Mouse (Mus musculus): ENCODE measurements around the gene Zfp598.

Gene Zfp598

DNA sequence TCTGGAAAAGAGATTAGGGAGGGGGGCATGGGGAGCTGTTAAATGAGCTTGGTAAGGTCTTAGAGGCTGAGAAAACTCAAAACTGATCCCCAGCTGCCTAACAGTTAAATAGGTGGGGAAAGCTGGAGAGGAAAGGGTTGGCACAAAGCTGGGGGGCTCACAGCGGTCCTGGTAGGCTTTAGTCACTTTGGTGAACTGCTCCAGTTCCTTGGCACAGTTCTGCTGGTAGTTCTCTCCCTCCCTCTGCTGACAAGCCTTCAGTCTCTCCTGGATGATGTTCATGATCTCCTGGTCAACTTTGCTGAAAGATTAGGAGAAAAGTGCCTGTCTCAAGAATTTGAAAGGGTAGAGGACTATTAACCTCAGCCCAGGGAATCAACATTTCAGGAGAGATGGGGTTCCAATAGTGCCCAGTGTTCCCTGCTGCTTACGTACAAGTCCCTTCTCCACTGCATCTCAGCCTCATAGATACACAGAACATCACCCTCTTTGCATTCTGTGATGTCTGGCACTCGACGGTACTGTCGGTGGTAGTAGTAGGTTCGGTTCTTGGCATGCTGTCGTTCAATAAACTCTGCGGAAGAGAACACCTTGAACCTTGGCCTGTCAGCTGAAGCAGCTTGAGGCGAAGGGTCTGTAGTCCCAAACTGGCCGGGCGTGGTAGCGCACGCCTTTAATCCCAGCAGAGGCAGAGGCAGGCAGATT, 52.9 kb downstream of the Zfp598 start:
- DNase-seq (ENCODE audit: low read depth) = no peak

DNA sequence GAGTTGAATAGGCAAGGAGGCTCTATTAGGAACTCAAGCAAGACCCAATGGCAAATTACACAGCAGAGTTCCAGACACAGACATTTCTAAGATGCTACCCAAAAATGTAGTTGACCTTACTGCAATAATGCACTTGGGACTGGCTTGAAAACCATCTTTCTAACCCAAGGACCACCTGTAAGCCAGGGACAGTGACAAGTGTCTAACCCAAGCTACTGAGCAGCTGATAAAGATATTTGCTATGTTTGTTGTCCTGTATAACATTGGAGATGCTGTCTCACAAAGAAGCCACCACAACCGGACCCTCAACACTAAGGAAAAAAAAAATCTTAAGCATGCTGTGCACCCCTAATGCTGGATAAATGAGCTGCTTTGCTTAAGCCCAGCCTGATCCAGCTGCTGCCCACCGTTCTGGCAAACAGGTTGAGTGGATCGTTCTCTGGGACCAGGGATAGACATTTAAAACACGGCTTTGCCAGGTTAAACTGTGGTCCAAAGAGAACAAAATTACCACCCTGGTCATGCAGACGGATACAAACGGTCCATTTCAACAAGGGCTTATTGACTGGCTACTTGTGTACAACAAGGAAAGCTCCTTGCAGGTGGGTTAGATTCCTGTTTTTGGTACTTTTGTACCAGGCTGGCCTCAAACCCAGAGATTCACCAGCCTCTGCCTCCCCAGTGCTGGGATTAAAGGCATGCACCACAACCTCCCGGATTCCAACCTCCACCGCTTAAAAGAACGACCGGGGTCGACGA, 53.8 kb downstream of the Zfp598 start:
- peak; percentile 38 for DNase-seq (ENCODE audit: low read depth)

DNA sequence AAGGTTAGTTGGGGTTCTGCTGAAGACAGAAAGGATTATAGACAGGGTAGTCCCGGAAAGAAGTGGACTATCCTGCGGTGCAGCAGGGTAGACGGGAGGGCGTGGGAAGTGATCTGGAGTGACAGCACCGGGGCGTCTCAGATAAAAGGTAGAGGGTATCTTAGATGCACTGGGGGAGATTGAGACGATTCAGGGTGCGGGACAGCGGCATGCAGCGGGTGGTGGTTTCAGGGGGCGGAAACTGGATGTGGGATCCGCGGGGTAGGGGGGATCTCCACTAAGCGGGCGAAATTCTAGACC, 54.3 kb downstream of the Zfp598 start:
- DNase-seq (ENCODE audit: low read depth) = no peak

DNA sequence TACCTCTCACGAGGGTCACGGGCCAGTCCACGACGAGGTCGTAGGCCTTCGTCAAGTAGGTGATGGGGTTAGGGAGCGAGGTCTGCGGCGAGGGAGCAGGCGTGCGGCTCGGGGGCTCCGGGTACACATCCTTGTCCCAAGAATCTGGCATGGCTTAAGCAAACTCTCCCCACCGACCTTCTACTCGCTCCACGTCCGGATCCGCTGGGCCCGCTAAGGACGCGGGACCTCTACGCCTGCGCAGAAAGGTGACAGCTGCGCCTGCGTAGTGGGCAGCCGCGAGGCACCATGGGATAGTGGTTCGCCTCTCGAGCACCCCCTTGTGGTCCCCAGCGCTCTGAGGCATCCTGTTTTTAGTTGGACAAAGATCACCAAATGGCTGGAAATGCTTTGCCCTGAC, 54.7 kb downstream of the Zfp598 start, which contains the start of gene Ndufb10:
Gene Ndufb10 (minus strand): TSS at position 295 of the 400 bp plus-strand sequence.
- DNase-seq (ENCODE audit: low read depth) = peak; percentile 98

DNA sequence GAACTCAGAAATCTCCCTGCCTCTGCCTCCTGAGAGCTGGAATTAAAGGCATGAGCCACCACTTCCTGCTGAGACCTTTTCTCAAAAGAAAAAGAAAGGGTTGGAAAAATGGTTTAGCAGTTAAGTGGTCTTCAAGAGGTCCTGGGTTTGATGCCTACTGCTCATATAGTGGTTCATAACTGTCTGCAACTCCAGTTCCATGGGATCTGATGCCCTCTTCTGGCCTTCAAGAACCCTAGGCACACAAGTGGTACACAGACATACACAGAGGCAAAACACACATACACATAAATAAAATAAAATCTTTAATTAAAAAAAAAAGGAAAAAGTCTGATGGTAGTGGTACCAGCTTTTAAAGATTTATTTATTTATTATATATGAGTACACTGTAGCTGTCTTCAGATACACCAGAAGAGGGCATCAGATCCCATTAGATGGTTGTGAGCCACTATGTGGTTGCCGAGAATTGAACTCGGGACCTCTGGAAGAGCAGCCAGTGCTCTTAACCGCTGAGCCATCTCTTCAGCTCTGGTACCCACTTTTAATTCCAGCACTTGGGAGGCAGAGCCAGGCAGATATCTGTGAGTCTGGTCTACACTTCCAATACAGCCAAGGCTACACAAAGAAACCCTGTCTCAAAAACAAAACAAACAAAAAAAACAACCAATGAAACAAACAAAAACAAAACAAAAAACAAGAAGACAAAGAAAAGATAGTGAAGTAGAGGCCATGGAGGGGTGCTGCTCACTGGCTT, 56.3 kb downstream of the Zfp598 start:
- no peak for DNase-seq (ENCODE audit: low read depth)

DNA sequence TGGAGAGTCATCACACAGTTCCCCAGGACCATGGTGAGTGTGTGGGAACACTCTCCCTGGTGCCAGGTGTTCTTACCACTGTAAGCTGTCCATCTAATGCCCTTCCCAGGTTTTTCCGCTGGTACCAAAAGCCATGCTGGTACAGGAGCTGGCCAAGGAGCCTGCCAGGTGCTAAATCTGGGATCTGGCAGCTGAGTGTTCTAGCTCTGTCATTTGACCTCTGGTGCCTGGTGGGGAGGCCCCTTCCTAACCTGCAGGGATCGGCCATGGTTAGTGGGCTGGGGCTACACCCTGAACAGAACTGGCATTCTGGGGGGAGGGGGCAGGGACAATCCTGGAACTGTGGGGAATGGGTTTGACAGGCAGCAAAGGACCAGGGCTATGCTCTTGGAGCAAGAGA, 58.1 kb downstream of the Zfp598 start, which contains the start of gene Rpl3l:
Gene Rpl3l (plus strand): TSS at position 203 of the 400 bp plus-strand sequence.
- DNase-seq (ENCODE audit: low read depth) = no peak

DNA sequence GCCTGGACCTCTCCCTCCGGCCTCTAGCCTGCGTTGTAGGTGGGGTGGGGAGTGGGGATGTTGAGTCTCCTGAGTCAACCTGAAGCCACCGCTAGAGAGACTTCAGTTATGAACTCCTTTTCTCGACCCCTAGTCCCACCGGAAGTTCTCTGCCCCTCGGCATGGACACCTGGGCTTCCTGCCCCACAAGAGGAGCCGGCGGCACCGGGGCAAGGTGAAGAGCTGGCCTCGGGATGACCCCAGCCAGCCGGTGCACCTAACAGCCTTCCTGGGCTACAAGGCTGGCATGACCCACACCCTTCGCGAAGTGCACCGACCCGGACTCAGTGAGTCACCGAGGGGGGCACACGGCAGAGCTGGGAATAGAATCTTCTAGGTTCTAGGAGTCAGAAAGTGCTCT, 58.7 kb downstream of the Zfp598 start:
- no peak for DNase-seq (ENCODE audit: low read depth)

DNA sequence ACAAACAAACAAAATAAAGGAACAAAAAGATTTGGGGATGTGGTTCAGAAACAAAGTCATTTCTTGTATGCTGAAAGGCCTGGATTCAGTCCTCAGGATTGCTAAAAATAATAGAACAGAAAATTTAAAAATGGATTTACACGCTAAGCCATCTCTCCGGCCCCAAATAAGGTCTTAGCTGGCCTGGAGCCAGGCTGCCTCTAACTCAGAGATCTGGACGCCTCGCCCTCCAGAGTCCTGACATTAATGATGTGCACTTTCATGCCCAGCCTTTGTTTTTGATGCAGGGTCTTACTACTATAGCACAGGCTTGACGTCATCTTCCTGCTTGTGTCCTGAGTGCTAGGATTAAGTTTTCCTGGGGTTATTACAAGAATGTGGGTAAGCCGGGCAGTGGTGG, 59.6 kb downstream of the Zfp598 start:
- DNase-seq (ENCODE audit: low read depth) = no peak

DNA sequence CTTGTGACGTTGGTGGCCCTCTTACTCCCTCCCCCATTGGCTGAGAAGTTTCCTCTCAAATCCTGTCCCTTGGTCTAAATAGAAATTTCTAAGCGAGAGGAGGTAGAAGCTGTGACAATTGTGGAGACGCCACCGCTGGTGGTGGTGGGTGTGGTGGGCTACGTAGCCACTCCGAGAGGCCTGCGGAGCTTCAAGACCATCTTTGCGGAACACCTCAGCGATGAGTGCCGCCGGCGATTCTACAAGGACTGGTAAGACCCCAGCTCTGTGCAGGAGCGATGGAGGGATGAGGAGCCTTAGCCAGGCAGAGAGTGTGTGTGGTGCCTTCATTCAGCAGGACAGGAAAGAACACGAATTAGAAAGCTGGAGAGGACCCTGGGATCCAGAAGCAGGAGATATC, 61.3 kb downstream of the Zfp598 start:
- DNase-seq (ENCODE audit: low read depth) = no peak

Data from induced T-regulatory cell, adult 2 months (primary cell).